Mouse (Mus musculus) embryonic facial prominence, embryonic 11.5 days (tissue): ENCODE measurements around the gene Ano1. TPM values are rescaled to one million over a fixed set of nuclear protein-coding genes. Genes with fewer than 3 reads are reported as not detected.
A peak's percentile ranks its signal among the peaks of the same experiment; 100 is the strongest.

Experiments used
- ATAC-seq: fragments of 200-750 bp; cut with Nextera tagmentation; replicated peaks from 2 replicates; pipeline ENCODE4 v1.8.0; 2017; ENCODE audit warnings: low read depth; ENCODE audit not compliant: insufficient number of reproducible peaks, low FRiP score, low TSS enrichment
- DNase-seq: peaks from one replicate; pipeline ENCODE4 v3.0.0-alpha.2; 2015; ENCODE audit warnings: low spot score
- H3K27ac ChIP-seq: fragments of 300-500 bp; sonication (generic); replicated peaks from 2 replicates; pipeline ENCODE4 v1.5.1; 2014; ENCODE audit warnings: mild to moderate bottlenecking, low read depth, low read length, control low read depth
- H3K27me3 ChIP-seq: fragments of 300-500 bp; sonication (generic); 2 replicates; pipeline ENCODE4 v1.6.1; 2014; ENCODE audit warnings: mild to moderate bottlenecking, low read length, moderate library complexity, mixed read lengths; ENCODE audit not compliant: control insufficient read depth, insufficient read depth
- H3K36me3 ChIP-seq: fragments of 300-500 bp; sonication (generic); replicated peaks from 2 replicates; pipeline ENCODE4 v1.6.1; 2014; ENCODE audit warnings: low read depth, mild to moderate bottlenecking, low read length, moderate library complexity, mixed read lengths; ENCODE audit not compliant: control insufficient read depth, insufficient read depth
- H3K4me1 ChIP-seq: fragments of 300-500 bp; sonication (generic); 2 replicates; pipeline ENCODE4 v1.6.1; 2014; ENCODE audit warnings: low read length, mixed read lengths; ENCODE audit not compliant: control insufficient read depth, insufficient read depth
- H3K4me2 ChIP-seq: fragments of 300-500 bp; sonication (generic); 2 replicates; pipeline ENCODE4 v1.6.1; 2014; ENCODE audit warnings: low read depth, mild to moderate bottlenecking, control low read depth, low read length, moderate library complexity
- H3K4me3 ChIP-seq: fragments of 300-500 bp; sonication (generic); 2 replicates; pipeline ENCODE4 v1.5.1; 2014; ENCODE audit warnings: low read depth, low read length, control low read depth
- H3K9ac ChIP-seq: fragments of 300-500 bp; sonication (generic); replicated peaks from 2 replicates; pipeline ENCODE4 v1.6.1; 2014; ENCODE audit warnings: mild to moderate bottlenecking, control low read depth, low read length
- H3K9me3 ChIP-seq: fragments of 300-500 bp; sonication (generic); replicated peaks from 2 replicates; pipeline ENCODE4 v1.6.1; 2016; ENCODE audit warnings: mild to moderate bottlenecking, low read length, inconsistent platforms, mixed read lengths; ENCODE audit not compliant: control insufficient read depth
- WGBS: fragments of 180-500 bp; shearing (Covaris S2); extraction: QIAGEN DNeasy Blood & Tissue Kit; methylation state at CpG from one replicate; pipeline ENCODE4 v1.1.7; 2014; 5-methylcytosine and 5-hydroxymethylcytosine counted together
- polyA plus RNA-seq: library from polyadenylated mRNA; unstranded; fragments of >200 nt; fragmentation: Nextera tagmentation; extraction: Ambion mirVana; gene quantifications from 2 replicates; pipeline ENCODE4 v1.2.1, GENCODE M21; 2014

The Ano1 gene
- polyA plus RNA-seq, 1 experiment from 2014 or later = 10.0 TPM

- no peaks in the 10 kb centered on the region for H3K4me1 ChIP-seq
- no peaks in the 10 kb centered on the region for H3K9me3 ChIP-seq
- WGBS = 94% methylated on average over 2 of the region's 2 CpGs
- H3K9ac ChIP-seq = no peak overlapping the region
- no peak for DNase-seq
- H3K4me2 ChIP-seq = no peak overlapping the region
- no peaks in the 10 kb centered on the region for H3K27me3 ChIP-seq
- no peak for ATAC-seq
- no peak overlapping the region for H3K27ac ChIP-seq
- no peaks in the 10 kb centered on the region for H3K36me3 ChIP-seq
- H3K4me3 ChIP-seq = no peak overlapping the region
These were observed 81.9 kb downstream of the Ano1 start for GRCm38 (mm10) chr7:144669895-144670294.

DNA sequence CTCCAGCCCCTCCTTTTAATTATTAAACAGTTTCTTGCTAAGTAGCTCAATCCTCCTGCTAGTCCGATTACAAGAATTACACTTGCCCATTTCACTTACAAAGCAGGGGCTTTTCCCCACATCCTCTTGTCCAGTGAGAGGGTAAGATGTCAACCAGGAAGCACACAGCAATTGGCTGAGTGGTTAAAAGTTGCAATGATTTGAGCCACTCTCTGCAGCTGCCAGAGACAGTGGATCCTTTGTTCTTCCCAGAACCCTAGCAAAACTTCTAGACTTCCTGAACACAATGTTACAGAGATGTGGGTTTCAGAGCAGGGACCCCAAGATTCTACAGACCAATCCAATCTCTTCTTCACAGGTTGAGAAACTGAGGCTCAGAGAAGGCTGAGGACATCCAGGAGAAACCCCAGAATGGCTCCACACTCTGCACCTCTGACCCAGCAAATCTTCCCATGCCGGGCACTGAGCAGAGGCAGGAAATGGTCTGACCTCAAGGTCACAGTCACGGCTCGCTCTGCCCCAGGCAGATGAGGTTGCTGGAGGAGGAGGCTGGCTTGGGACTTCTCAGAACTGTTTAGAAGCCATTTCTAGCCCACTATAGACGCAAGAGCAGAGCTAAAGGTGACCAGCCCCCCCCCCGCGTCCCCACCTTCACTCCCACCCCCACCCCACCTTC, 83.0 kb downstream of the Ano1 start:
- DNase-seq = peak; percentile 39
- no peaks in the 10 kb centered on the region for H3K9me3 ChIP-seq
- H3K4me3 ChIP-seq = no peak overlapping the region
- H3K36me3 ChIP-seq = no peaks in the 10 kb centered on the region
- no peaks in the 10 kb centered on the region for H3K27me3 ChIP-seq
- no peak overlapping the region for H3K9ac ChIP-seq
- no peak for ATAC-seq
- no peak overlapping the region for H3K27ac ChIP-seq
- no peak overlapping the region for H3K4me2 ChIP-seq
- H3K4me1 ChIP-seq = no peaks in the 10 kb centered on the region
- WGBS = 30% methylated on average over 7 of the region's 7 CpGs

GRCm38 (mm10) chr7:144667091-144667490, 84.7 kb downstream of the Ano1 start:
- Histone ChIP-seq H3K9me3 (no peaks in the 10 kb centered on the region), H3K27me3 (no peaks in the 10 kb centered on the region)

DNA sequence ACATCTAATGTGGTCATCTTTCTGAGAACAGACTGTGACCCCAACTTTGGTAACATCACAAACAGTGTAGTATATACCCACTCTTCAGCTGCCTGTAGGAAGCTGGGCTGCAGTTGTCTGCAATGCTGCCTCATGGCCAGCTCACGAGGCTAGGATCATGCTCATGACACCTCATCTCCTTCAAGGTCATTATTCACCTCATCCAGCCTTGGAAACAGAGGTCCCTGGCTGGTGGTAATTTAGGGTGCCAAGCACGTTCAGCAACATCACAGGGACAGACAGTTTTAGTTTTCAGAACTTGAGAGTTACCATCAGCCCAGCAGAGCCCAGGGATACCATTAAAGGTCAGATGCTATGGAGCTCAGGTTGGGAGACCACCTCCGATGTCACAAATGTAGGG, 86.2 kb downstream of the Ano1 start:
- no peaks in the 10 kb centered on the region for H3K4me1 ChIP-seq
- WGBS = 78% methylated on average over 3 of the region's 3 CpGs

More at GRCm38 (mm10) chr7:144667091-144667490, 84.7 kb downstream of the Ano1 start:
- Histone ChIP-seq H3K4me2 (no peak overlapping the region), H3K27ac (no peak overlapping the region), H3K9ac (no peak overlapping the region), H3K36me3 (no peaks in the 10 kb centered on the region), H3K4me3 (no peak overlapping the region), H3K4me1 (no peaks in the 10 kb centered on the region)
- no peak for ATAC-seq
- DNase-seq = no peak
- 93% methylated on average over 6 of the region's 6 CpGs for WGBS

DNA sequence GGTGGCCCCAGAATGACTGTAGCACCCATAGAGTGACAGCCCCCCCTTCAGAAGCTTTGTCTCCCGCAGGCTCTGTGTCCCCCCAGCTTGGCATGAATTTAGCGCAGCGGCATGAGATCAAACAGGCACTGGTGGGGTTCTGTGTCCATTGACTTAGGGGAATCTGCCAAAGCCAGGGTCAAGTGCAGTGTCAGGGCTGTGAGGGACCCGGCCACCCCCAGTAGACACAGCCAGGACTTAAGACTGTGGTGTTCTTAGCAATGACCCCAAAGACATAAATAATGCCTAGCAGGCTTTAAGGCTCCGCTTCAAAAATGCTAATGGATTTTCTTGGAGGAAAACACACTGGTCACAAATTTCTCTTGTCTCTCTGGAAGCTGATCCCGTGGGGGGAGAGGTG, 88.2 kb downstream of the Ano1 start:
- WGBS = 59% methylated on average over 6 of the region's 6 CpGs
- no peak overlapping the region for H3K4me2 ChIP-seq
- DNase-seq = no peak
- H3K36me3 ChIP-seq = no peaks in the 10 kb centered on the region
- H3K9ac ChIP-seq = no peak overlapping the region
- no peaks in the 10 kb centered on the region for H3K27me3 ChIP-seq
- H3K9me3 ChIP-seq = no peaks in the 10 kb centered on the region
- H3K27ac ChIP-seq = no peak overlapping the region
- H3K4me3 ChIP-seq = no peak overlapping the region
- H3K4me1 ChIP-seq = no peaks in the 10 kb centered on the region
- ATAC-seq = no peak

More for the DNA sequence above, 86.2 kb downstream of the Ano1 start:
- ATAC-seq (no peak), DNase-seq (no peak)
- Histone ChIP-seq H3K27ac (no peak overlapping the region), H3K36me3 (no peaks in the 10 kb centered on the region), H3K4me3 (no peak overlapping the region), H3K27me3 (no peaks in the 10 kb centered on the region), H3K9me3 (no peaks in the 10 kb centered on the region), H3K9ac (no peak overlapping the region), H3K4me2 (no peak overlapping the region)

- Histone ChIP-seq H3K27ac (no peak overlapping the region), H3K4me1 (0 out of 2 replicates have a peak, but pooled peaks cover 3% of the 10 kb centered on the region), H3K4me2 (no peak overlapping the region), H3K27me3 (no peaks in the 10 kb centered on the region), H3K9me3 (no peaks in the 10 kb centered on the region), H3K9ac (no peak overlapping the region), H3K4me3 (no peak overlapping the region), H3K36me3 (no peaks in the 10 kb centered on the region)
- no peak for ATAC-seq
- 88% methylated on average over 9 of the region's 9 CpGs for WGBS
- DNase-seq = no peak
These were observed 95.4 kb downstream of the Ano1 start for GRCm38 (mm10) chr7:144656261-144656967.

- ATAC-seq (peak; percentile 91), DNase-seq (peak; percentile 77)
- Histone ChIP-seq H3K36me3 (no peaks in the 10 kb centered on the region), H3K4me1 (0 out of 2 replicates have a peak, but pooled peaks cover 3% of the 10 kb centered on the region), H3K9ac (peak overlapping the region; percentile 38; the same call in 1 of the 2 replicates), H3K9me3 (no peaks in the 10 kb centered on the region), H3K27me3 (no peaks in the 10 kb centered on the region), H3K27ac (peak overlapping the region; percentile 24; the same call in 1 of the 2 replicates), H3K4me3 (no peak overlapping the region), H3K4me2 (no peak overlapping the region)
- 12% methylated on average over 10 of the region's 10 CpGs for whole genome bisulfite sequencing
These were observed 97.9 kb downstream of the Ano1 start for GRCm38 (mm10) chr7:144653681-144654425.
